Mouse (Mus musculus): ENCODE measurements at regions not wholly inside any gene's neighbourhood (a gene's known extent, or its start where the extent isn't known, plus 50 kb on each side); places are given as distances from the start of the nearest gene placed in this dataset.
"Not testable (repeated sequence)": the region's sequence is repeated elsewhere in the genome, so short reads cannot be mapped to it uniquely, and the experiment has no call there.

DNA sequence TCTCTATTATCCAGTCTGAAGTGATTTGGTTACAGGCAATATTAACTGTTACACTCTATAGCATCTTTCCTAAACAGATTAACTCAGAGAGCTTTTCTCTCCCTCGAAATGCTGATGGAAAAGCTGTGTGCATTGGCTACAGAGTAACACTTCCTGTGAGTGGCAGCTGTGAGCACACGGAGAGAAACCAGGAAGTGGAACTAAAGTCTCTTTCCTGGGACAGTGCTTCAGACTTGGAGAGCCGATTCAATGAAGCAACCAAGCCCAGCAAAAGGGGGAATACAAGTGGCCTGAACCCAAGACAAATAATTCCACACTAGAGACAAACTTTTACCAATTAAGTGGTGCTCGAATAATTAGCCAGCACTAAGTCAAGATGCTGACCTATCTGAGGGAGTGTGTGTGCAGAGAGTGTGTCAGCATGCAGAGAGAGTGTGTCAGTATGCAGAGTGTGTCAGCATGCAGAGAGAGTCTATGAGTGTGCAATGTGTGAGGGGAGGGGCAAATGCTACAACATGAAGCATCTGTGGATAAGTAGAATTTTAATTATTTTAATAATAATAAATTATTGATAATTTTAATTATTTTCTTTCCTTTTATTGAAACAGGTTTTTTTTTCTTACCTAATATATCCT, 74.9 kb upstream of the 1110032F04Rik start:
- DNase-seq (ENCODE audit: low spot score in 2 of 2): no peak

DNA sequence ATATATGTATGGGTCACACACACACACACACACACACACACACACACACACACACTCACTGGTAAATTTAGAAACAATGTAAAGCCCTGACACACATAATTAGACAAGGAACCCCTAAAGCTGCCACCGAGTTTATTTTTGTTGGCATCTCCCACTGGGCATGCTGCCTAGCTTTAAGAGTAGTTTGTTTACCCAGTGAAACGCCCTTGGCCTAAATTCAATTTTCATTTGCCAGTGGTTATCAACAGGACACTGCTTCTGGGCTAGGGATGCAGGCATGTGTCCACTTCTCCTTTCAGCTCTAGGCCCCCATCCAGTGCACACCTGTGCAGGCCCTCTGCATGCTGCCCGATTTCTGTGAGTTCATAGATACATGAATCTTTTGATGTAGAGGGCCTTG, 73.7 kb upstream of the 1110032F04Rik start:
- no peak for DNase-seq (ENCODE audit: low spot score in 2 of 2)

GRCm38 (mm10) chr3:68798408-68798807, 71.0 kb upstream of the 1110032F04Rik start:
- DNase-seq (ENCODE audit: low spot score in 2 of 2): not testable (repeated sequence)

- no peak for DNase-seq (ENCODE audit: low spot score in 2 of 2)
These were observed 60.5 kb upstream of the 1110032F04Rik start for GRCm38 (mm10) chr3:68808866-68809265.

DNA sequence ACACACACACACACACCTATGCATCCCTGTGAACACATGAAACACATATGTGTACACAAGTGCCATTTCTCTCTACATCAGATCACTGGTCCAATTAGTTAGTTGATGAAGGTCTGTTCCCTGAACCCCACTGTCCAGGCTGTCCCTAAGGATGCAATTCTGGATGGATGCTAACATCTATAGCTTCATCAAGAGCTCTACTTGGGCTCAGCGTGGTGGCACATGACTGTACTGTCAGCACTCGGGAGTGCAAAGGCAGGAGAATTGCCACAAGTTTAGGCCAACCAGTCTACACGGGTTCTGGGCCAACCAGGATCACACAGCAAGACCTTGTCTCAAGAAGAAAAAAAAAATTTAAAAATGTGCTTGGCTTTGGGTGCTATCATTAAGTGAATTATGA, 55.9 kb upstream of the 1110032F04Rik start:
- no peak for DNase-seq (ENCODE audit: low spot score in 2 of 2)

GRCm38 (mm10) chr3:68814011-68814690, 55.2 kb upstream of the 1110032F04Rik start:
- no peak for DNase-seq (ENCODE audit: low spot score in 2 of 2)

- DNase-seq (ENCODE audit: low spot score in 2 of 2): no peak
These were observed 53.8 kb upstream of the 1110032F04Rik start for GRCm38 (mm10) chr3:68815621-68816020.

GRCm38 (mm10) chr3:68817321-68817720, 52.1 kb upstream of the 1110032F04Rik start:
- DNase-seq (ENCODE audit: low spot score in 2 of 2): no peak

All from frontal cortex, postnatal 10 days (tissue).